Mouse (Mus musculus) liver, postnatal 0 days (tissue): Measurements from ENCODE around the gene Pabpn1.

ENCODE experiments used
- CTCF ChIP-seq: sonication (generic); IDR thresholded peaks from 2 replicates; pipeline ENCODE4 v1.5.1; 2016; ENCODE audit warnings: antibody characterized with exemption, low read depth
- EP300 ChIP-seq: IDR thresholded peaks from 2 replicates; pipeline ENCODE4 v1.6.1; 2016; ENCODE audit warnings: antibody characterized with exemption, low read depth, mild to moderate bottlenecking

- no peak for TF ChIP-seq CTCF
- TF ChIP-seq EP300, result no peak
These were observed 43.9 kb downstream of the Pabpn1 start, which contains the start of gene Cmtm5 for GRCm38 (mm10) chr14:54935904-54936830.
